Mouse (Mus musculus): ENCODE measurements at regions not wholly inside any gene's neighbourhood (a gene's known extent, or its start where the extent isn't known, plus 50 kb on each side); places are given as distances from the start of the nearest gene placed in this dataset.

DNA sequence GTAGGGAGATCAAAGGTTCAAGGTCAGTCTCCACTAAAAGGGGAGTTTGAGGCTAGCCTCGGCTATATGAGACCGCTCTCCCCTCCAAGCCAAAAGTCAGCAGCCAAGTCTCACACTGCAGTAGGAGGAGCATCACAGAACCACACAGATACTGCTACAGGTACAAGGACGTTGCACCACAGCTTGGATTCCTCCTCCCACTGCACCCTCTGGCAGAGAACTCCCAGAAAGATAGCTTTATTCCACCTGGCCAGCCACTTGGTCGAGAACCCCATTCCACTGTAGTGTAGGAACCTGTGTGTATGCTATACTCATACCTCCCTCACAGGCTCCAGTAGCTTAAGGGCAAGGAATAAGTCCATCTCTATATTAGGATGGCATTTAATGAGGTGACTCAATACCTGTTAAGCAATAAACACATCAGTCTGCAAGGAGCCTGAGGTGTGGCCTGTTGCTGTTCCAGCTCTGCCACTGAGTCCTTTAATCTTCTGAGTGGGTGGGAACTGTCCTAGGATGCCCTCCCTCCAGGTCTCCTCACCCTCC is 254.0 kb downstream of the Sox4 start:
- DNase-seq (ENCODE audit: low read depth) = no peak

DNA sequence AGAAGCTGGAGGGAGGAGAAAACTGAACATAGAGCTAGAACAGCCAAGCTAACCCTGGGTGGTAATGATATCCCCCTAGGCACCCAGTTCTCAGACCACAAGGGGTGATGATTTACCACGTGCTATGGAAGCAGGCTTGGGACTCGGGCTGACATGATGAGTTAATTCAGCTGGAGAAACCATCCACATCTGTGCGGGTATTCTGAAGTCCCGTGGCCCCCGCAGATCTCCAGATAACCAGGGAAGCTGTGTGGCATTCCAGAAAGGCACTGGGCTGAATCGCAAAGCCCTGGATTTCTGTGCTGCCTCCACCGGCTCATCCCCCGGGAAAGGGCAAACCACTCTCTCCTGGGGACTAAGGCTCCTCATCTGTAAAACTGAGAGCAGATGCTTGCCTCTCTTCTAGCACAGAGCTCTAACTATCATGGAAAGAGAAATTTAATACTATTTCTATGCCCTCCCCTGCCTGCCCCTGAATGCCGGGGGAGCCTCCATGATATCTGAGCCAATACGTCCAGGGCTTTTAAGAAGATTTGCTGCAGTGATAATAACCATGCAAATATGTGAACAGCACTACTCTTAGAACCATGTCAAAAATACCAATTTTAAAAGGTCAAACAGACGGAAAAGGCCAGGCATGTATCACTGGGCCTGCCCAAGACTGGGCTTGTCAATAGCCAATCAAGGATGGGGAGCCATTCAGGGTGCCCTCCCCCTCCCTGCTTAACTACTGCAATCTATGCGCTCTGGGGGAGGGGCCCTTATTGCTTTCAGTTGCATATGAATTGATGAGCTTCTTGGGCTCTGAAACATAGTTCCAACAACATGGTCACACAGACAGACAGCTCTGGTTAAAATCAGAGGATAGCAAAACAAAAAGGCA is 255.5 kb downstream of the Sox4 start:
- no peak for DNase-seq (ENCODE audit: low read depth)

DNA sequence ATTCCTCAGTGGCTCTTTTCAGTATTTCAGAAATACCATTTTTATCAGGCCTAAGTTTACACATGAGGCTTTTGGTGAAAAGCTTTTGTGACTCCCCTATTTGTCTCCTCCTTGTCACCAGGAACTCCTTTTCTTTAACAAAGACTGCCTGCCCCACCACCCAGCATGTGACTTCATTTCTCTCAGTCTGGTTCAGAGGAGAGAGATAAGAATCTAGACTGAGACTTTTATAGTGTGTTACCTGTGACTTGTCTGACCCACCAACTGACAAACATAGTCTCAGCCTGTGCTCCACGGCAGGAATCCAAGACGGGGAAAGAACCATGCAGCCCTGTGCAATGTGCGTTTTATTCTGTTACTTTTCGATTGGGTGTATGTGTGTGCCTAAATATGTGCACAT is 260.4 kb downstream of the Sox4 start:
- DNase-seq (ENCODE audit: low read depth) = no peak

DNA sequence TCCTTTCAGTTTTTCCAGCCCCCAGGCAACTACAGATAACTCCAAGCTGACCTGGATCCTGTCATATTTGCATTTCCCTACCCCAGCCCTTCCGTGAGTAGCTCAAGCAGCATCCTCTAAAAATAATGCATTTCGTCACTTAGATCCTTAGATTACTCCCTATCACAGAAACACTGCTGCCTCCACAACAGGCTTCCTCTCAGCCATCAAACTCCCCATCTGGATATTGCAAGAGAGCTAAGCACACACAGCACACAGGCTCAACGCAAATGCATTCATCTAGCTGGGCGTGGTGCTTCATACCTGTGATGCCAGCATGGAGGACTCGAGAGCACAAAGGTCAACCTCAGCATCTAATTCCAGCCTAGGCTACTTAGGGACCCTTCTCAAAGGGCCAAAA is 260.9 kb downstream of the Sox4 start:
- DNase-seq (ENCODE audit: low read depth) = peak; percentile 54

DNA sequence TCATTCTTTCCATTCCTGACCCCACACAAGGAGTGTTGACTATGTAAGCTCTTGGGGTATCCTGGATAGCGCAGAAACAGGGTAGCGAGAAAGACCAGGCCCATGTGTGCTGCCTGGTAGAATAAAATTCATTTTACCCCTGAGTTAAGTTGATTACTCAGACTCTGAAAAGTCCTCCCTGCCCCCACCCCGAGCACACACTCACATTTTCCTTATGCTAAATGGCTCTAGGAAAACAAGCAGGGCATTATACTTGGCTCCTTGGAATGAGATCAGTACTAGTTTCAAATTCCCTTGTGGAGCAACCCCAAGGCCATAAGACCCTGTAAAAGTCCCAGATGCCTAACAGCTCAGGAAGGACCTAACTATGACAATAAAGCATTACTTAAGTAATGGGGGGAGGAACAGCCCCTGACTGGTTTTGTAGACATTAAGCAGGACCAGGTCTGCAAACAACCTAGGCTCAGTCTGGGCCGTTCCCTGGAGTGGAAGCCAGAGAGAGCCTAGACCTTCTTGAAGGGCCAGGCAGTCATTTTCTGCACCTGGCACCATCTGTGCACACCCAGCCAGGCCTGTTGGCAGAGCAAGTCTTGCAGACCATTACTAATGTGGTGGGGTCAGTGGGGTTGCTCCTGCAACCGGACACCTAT is 262.9 kb downstream of the Sox4 start:
- DNase-seq (ENCODE audit: low read depth) = peak; percentile 58

DNA sequence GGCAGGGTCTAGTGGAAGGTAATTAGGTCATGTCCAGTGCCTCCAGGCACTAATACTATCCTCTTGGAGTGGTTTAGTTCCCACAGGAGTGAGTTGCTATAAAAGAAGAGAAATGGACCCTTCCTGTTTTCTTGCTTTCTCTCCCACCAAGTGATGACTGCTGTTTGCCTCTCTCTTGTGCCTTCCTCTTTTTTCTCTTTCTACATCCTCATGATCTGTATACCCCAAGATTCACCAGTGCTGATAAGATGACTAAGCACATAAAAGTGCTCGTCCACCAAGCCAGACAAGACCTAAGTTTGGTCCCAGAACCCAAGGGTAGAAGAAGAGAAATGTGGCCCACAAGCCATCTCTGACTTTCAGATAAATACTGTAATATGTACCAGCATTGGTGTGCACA is 265.7 kb downstream of the Sox4 start:
- no peak for DNase-seq (ENCODE audit: low read depth)

DNA sequence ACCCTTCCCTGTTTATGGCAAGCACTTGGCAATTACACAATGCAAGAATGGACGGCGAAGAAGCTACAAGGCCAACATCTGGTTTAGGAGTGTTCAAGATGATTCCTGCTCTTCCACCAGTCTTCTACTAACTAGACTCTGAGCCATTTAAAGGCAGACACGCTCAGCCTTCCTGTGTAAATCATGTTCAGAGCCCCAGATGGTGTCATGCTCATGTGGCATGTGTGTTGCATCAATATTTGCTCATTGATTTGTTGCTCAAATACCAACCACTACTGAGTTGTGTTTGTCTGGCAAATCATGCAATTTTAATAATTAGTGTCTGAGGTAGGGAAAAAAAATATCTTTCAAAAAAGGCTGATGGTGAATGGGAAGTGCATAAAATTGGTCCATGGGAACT is 269.2 kb downstream of the Sox4 start:
- no peak for DNase-seq (ENCODE audit: low read depth)

DNA sequence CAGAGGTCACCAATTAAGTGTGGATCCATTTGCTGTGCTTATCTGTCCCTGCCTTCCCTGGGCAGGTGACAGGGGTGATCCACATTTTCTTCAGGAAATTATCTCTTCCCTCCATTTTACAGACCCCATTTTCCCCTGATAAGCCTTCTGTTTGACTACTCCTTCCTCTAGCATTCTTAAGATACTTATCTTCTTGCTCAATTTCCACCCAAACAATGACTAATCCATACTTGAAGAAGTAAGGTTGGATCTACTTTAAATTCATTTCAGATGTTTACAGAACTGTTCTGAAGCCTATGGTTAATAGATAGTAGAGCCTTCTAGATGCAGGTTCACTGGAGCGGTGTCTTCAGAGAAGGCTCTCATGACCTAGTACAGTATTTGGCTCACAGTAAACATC is 273.2 kb downstream of the Sox4 start:
- peak; percentile 32 for DNase-seq (ENCODE audit: low read depth)

DNA sequence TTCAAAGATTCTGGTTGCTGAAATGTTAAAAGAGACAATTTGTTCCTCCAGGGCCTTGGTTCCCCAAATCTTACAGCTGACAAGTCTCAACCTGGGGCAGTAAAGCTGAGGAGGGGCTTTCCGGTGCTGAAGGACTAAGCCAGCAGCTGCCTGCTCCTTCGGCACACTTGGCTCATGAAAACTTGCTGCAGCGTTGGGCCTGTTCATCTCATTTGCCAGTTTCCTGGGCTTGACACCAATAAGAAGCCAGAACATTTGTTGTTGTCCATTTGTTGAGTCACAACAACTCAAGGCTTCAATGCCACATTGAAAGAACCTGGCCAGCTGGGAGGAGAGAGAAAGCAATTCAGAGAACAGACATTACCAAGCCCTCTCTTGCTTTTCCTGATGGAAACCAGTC is 279.9 kb downstream of the Sox4 start:
- no peak for DNase-seq (ENCODE audit: low read depth)

DNA sequence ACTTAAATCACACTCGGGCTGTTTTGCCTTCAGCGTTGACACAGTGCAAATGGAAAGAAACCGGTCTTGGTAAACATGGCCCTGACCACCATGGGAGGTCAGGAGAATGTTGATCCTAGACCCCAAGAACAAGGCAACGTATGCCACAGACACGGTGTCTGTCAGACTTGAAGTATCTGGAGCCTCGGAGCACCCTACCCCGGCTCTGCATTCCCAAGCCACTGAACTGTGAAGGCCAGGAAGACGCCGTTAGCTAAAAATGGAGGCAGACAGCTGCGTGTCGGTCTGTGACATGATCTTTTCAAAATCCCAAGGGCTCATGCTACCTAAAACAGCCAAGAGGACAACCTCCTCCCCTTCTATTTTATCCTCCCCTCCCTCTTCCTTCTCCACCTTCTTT is 282.0 kb downstream of the Sox4 start:
- no peak for DNase-seq (ENCODE audit: low read depth)

DNA sequence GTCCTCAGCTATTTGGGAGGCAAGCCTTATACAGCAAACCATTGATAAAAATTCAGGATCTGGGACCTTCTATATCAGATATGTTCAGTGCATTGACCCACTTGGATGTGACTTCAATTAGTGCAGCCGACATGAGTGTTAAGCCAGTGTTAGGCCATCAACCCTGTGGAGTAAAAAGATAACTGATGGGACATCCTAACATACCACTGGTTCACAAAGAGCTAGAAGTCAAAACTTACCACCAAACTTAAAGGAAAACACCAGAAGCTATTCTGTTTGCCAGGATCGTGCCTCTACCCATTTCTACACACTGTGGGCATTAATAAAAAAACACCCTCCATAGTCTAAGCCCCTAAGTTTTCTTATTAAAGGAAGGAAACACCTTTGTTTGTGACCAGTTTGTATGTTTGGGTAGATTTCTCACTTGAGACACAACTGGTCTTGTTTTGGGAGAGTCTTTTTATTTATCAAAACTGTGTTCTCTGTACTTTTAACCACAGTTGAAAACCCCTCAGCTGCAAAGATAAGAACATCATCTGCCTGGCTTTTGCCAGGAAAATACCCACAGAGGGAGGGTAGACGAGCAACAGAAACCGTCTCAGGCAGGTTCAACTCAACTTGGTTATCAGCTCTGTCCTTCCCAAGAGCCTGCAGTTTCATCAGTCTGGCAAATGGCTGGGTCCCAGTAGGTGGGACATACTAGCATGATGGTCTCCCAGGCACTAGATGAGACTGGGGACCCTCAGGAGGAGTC is 283.5 kb downstream of the Sox4 start:
- DNase-seq (ENCODE audit: low read depth) = no peak

DNA sequence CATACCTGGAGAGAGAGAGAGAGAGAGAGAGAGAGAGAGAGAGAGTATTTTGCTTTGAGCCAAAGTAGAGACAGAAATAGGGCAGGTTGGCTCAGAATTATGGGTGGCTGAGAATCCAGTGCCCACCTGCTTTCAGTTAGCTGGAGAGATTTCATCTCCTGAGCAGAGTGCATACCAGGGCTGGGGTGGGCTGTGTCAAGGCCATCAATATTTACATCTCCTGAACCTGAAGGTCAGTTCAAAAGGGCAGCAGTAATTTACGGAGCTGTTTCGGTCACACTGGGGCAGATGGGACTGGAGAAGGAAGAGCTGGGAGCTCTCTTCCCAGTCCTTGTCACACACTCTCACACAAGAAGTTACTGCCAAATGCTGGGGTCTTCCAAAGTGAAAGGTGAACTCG is 286.7 kb downstream of the Sox4 start:
- DNase-seq (ENCODE audit: low read depth) = no peak

DNA sequence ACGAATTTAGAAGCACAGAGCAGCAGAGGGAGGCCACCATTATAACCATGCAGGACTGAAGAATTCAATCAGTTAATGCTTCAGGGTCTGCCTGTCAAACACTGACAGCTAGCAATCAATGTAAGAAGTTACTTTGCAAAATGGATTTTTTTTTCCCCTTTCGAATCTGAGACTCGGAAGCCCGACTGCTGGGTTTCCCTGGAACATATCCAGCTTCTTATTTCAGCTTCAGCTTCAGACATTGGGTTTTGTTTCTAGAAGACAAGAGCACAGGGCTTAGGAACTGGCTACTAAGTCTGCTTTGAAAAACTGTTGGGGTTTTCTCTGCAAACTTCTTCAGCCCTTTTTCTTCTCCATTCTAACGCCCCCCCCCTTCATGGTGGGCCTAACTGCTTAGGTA is 288.4 kb downstream of the Sox4 start:
- no peak for DNase-seq (ENCODE audit: low read depth)

DNA sequence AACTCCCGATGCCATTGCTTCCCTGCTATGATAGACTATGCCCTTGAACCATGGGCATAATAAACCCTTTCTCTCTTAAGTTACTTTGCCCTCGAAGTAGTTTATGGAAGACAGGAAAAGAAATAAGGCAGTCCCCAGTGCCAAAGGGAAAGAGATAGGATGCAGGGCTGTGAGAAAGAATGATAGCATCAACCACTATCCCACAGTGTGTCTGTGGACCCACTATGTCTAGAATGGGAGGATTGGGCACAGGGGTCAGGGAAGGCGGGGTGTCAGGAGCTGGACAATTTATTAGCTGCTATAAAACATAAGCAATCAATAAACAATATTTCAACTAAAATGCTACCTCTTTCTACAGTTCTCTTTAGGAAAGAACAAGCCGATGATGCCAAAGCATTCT is 288.8 kb downstream of the Sox4 start:
- DNase-seq (ENCODE audit: low read depth) = no peak

DNA sequence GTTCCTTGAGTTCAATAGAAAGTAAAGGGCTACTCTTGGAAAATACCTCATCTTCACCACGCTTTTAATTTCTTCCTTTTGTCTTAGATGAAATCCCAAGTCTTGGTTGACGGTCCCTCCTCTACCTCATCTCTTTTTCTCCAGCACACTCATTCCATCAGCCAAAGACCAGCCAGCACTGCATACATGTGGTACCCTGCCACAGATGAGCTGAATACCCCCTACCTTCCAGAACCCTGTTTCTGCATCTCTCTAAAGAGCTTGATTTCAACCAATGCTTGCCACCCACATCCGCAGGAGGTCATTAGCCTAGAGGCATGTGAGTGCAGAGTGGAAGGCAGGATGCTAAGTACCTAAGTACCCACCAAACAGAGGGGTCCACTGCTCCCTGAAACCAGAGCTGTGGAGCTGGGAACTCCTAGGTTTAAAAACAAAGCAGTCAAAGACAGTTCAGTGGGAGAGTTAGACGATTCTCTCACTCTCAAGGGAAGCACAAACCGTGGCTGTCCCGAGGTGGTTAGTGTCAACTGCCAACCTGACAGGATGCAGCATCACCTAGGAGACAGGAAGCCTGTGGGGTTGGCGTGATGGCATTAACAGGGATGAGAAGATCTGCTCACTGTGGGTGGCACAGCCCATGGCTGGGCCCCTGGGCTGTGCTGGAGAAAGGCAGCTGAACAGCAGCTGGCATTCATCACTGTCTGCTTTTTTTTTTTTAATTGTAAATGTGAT is 289.4 kb downstream of the Sox4 start:
- DNase-seq (ENCODE audit: low read depth) = no peak

DNA sequence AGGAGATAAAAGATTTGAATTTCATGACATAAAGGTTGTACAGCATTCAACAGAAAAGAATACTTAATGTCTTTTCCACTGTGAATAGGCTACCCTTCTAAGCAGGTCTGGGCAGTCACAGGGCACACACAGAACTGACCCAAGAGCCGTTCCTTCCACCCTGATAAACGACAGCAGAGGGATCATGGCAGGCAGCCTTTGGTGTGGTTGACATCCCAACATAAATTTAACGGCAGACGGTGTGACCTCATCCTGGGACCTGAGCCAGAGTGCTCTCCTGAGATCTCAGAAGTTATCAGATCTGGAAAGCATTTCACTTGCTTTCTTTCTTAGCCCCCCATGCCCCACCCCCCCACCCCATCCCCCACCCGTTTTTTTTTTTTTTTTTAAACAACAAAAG is 290.1 kb downstream of the Sox4 start:
- peak; percentile 26 for DNase-seq (ENCODE audit: low read depth)

DNA sequence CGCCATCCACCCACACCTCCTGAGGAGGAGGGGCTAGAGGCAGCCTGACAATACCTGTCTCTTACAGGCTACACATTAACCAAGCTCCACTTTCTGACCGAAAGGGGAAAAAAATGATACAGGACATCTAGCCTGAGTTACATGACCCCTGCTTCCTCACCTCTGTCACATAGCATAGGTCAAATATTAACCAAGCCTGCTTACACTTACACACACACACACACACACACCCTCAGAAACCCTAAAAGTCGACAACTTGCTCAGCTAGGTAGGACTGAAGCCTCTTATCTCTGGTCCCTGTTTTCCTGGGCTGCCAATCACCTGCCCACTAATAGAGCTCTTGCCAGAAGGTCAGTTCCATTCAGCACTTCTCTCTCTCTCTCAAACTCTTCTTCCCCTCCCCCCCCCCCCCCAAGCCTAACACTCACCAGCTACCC is 291.2 kb downstream of the Sox4 start:
- no peak for DNase-seq (ENCODE audit: low read depth)

DNA sequence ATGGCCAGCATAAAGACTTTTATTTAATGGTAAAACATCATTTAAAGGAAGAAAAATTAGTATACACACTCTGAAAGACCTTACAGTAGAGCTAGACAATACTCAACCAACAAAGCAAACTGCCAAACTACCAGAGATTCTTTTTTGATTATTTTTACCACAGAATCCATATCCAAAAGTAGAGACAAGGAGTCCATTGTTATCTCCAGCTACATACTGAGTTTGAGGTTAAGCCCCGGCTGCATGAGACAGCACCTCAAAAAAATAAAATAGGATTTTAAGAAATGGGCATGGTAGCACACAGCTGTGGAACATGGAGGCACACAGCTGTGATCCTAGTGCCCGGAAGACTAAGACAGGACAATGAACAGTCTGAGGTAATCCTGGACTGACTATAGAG is 293.4 kb downstream of the Sox4 start:
- peak; percentile 16 for DNase-seq (ENCODE audit: low read depth)

DNA sequence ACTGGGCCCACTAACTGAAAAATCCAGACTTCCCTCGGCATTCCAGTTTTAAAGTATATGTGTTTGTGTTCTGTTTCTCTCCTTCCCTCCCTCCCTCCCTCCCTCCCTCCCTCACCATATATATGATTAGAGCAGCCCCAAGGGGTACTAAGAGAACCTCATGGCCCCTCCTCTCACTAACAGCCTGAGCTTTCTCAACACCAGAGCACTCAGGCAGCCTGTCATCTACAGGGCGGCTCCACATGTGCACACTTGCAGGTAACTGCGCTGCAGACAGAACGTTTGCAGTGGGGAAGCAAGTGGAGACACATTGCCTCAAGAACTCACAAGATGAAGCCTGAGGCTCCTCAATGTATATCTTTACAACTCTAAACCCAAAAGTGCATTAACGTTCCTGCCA is 294.9 kb downstream of the Sox4 start:
- DNase-seq (ENCODE audit: low read depth) = no peak

DNA sequence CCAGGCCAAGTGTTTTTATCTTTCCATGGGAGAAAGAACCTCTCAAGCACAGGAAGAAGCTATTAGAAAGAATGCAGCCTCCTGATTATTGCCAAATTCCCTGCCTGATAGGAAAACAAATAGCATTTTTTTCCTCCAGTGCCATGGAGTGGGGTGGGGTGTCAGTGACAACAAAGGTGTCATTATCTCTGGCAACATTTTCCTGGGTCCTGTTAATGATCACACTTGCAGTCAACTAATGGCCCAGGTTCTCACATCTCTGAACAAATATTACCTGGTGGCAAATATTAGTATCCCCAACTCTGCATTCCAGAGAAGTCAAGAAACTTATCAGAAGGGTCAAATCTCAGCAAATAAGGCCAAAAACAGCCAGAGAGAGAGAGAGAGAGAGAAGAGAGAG is 298.6 kb downstream of the Sox4 start:
- no peak for DNase-seq (ENCODE audit: low read depth)

DNA sequence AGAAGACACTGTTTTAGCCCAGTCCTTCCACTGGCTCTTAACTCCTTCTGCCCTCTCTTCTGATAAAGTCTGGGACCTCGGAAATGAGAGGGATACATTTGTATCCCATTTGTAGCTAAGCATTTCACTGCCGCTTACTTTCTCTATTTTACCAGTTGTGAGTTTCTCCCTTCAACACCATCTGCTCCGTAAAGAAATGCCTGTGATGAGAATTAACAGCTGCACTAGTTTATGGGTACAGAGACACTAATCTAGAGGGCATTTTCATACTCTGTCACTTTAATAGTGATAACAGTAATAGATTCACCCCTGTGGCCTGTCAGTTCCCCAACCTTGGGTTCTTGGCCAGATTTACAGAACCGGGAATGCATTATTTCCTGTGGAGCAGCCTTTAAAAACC is 300.2 kb downstream of the Sox4 start:
- DNase-seq (ENCODE audit: low read depth) = no peak

DNA sequence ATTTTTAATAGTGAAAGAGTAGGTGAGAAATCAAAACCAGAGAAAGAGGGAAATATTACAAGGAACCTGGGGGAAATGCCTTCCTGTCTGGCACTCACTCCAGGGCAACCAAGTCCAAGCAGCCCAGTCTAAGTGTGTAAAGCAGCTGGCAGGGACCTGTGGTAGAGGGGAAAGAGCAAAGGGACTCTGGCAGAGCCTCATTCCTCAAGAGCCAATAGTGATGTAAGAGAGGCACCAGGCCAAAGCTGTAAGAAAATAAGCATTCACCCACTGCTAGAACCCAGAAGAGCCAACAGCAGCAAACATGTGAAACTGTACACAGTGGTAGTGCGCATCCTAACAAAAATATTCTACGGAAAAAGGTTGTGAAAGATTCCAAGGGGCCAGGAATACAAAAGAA is 301.7 kb downstream of the Sox4 start:
- peak; percentile 50 for DNase-seq (ENCODE audit: low read depth)
